Mouse (Mus musculus): ENCODE results near the gene Parn. TPM values are rescaled to one million over a fixed set of nuclear protein-coding genes. Genes with fewer than 3 reads are reported as not detected.

The Parn gene
- polyA plus RNA-seq (2015; fragmentation: Nextera tagmentation; extraction: Ambion mirVana): 29.0 and 29.2 TPM in 2 replicates

DNA sequence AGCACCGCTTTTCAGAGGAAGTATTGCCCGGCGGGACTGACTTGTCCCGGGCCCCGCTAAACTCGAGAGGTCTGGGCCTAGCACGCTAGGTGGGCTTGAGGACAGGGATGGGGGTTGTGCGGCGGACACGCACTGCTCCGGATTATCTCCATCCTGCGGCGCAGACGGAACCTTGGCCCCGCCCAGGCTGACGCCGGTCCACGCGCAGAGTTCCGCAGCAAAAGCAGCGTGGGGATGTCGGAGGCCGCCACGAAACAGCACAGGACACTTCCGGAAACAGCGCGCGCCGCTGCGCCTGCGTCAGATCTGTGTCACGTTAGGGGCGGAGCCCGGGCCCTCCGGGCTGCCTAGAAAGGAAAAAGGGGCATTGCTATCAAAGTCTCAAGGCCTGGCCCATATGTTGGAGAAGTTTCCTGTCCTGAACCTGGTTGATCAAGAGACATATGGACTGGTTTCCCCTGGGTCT is at the start of gene Parn:
Gene Parn (minus strand): TSS at position 293 of the 466 bp plus-strand sequence.
- Histone ChIP-seq H3K36me3 (ENCODE audit: control insufficient read depth, insufficient read depth) (peaks cover 13% of the 10 kb centered on the region), H3K4me2 (ENCODE audit: low read depth, low read length) (peak within 1 kb of the TSS; percentile 91), H3K27ac (ENCODE audit: low read length) (peak within 1 kb of the TSS; percentile 70), H3K4me1 (ENCODE audit: control insufficient read depth, insufficient read depth, low read length) (peaks cover 10% of the 10 kb centered on the region), H3K27me3 (ENCODE audit: control insufficient read depth, insufficient read depth, low read length) (no peaks in the 10 kb centered on the region), H3K9me3 (replicated peaks; ENCODE audit: control insufficient read depth, low read length) (no peaks in the 10 kb centered on the region), H3K4me3 (ENCODE audit: low read length) (peak within 1 kb of the TSS; percentile 83), H3K9ac (ENCODE audit: low read length) (peak within 1 kb of the TSS; percentile 86)
- peak; percentile 82 for ATAC-seq (replicated peaks; ENCODE audit: extremely low read depth, insufficient read depth, low FRiP score)
- under 1% methylated on average over 35 of the region's 35 CpGs for WGBS

DNA sequence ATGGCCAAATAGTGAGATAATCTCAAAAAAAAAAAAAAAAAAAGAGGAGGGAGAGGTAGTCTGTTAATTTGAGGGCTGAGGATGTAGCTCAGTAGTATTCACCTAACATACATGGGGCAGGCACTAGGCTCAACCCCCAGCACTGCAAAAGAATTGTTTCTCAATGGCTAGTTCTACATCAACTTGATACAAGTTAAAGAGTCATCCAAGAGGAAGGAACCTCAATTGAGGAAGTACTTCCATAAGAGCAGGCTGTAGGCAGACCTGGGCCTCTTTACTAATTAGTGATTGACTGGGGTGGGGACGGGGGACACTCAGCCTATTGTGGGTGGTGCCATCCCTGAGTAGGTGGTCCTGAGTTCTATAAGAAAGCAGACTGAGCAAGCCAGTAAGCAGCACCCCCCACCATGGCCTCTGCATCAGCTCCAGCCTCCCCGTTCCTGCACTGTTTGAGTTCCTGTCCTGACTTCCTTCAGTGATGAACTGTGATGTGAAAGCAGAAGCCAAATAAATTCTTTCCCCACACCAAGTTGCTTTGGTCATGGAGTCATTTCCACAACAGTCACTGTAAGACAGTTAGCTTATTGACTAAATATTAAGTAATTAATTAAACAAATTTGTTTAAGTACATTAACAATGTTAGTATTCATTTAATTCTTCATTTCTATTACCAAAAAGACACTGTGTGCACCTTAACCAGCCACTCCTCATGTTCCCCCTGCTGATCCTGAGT is 49.0 kb upstream of the Parn start:
- no peaks in the 10 kb centered on the region for H3K4me1 ChIP-seq (ENCODE audit: control insufficient read depth, insufficient read depth, low read length)
- no peaks in the 10 kb centered on the region for H3K36me3 ChIP-seq (ENCODE audit: control insufficient read depth, insufficient read depth)
- no peak overlapping the region for H3K4me3 ChIP-seq (ENCODE audit: low read length)
- no peak for ATAC-seq (replicated peaks; ENCODE audit: extremely low read depth, insufficient read depth, low FRiP score)
- no peaks in the 10 kb centered on the region for H3K9me3 ChIP-seq (replicated peaks; ENCODE audit: control insufficient read depth, low read length)
- H3K27me3 ChIP-seq (ENCODE audit: control insufficient read depth, insufficient read depth, low read length): no peaks in the 10 kb centered on the region
- H3K27ac ChIP-seq (ENCODE audit: low read length): no peak overlapping the region
- WGBS: 88% methylated on average over 2 of the region's 2 CpGs
- no peak overlapping the region for H3K9ac ChIP-seq (ENCODE audit: low read length)
- H3K4me2 ChIP-seq (ENCODE audit: low read depth, low read length): no peak overlapping the region

DNA sequence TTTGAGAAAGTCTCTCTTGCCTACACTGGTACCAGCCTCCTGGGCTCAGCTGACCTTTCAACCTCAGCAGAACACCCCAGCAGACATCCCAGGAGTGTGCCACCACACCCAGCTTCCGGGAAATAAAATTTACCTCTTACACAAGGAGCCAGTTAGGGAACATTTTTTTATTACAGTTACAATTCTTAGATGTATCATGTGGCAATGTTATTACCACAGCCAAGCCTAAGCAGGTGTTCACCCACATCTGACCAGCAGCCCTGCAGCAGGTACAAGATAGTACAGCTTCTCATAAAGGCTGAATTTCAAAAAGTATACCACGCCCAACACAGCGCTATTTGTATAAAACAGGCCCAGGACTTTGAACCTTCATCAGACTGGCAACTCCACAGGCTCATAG is 46.9 kb upstream of the Parn start:
- no peaks in the 10 kb centered on the region for H3K36me3 ChIP-seq (ENCODE audit: control insufficient read depth, insufficient read depth)
- no peaks in the 10 kb centered on the region for H3K9me3 ChIP-seq (replicated peaks; ENCODE audit: control insufficient read depth, low read length)
- H3K4me3 ChIP-seq (ENCODE audit: low read length): no peak overlapping the region
- 88% methylated on average over 3 of the region's 3 CpGs for WGBS
- H3K27me3 ChIP-seq (ENCODE audit: control insufficient read depth, insufficient read depth, low read length): no peaks in the 10 kb centered on the region
- H3K4me1 ChIP-seq (ENCODE audit: control insufficient read depth, insufficient read depth, low read length): no peaks in the 10 kb centered on the region
- H3K4me2 ChIP-seq (ENCODE audit: low read depth, low read length): no peak overlapping the region
- no peak overlapping the region for H3K27ac ChIP-seq (ENCODE audit: low read length)
- H3K9ac ChIP-seq (ENCODE audit: low read length): no peak overlapping the region
- ATAC-seq (replicated peaks; ENCODE audit: extremely low read depth, insufficient read depth, low FRiP score): no peak

DNA sequence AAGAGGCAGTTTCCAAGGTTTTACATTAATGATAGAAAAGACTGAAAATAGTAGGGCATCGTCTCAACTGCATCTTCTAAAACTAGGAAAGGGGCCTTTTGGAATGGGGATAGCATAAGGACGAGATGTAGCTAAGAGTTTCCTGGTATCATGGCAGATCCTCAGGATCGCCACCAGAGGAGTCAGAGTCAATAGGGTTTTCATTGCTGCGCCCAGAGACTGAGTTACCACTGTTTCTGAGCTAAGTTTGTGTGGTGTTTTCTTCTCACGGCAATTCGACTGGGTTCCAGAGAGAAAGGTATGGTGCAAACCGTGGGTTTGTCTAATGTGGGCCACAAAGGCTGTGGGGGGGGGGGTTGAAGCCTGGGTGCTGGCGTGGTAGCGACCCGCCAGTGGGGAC is 36.7 kb upstream of the Parn start:
- Histone ChIP-seq H3K9me3 (replicated peaks; ENCODE audit: control insufficient read depth, low read length) (no peaks in the 10 kb centered on the region), H3K4me2 (ENCODE audit: low read depth, low read length) (no peak overlapping the region), H3K27ac (ENCODE audit: low read length) (no peak overlapping the region), H3K4me1 (ENCODE audit: control insufficient read depth, insufficient read depth, low read length) (no peaks in the 10 kb centered on the region), H3K36me3 (ENCODE audit: control insufficient read depth, insufficient read depth) (peaks cover 16% of the 10 kb centered on the region), H3K9ac (ENCODE audit: low read length) (no peak overlapping the region), H3K4me3 (ENCODE audit: low read length) (no peak overlapping the region), H3K27me3 (ENCODE audit: control insufficient read depth, insufficient read depth, low read length) (no peaks in the 10 kb centered on the region)
- WGBS: 94% methylated on average over 10 of the region's 10 CpGs
- no peak for ATAC-seq (replicated peaks; ENCODE audit: extremely low read depth, insufficient read depth, low FRiP score)

DNA sequence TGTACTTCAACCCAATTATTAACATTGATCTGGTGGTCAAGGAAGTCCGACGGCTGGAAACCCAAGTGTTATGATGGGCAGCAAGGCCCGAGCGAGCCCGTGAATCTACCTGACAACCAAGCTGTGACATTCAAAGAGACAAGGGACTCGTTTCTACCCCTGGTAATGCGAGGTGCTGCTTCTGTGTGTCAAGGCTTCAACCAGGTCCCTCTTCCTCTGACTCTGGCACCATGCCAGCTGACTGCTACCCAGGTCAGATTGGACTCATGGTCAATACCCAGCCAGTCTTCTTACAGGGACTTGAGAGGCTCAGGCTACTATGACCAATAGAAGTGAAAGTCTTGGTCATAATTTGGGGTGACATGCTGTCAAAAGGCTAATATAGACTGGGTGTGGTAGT is 34.2 kb upstream of the Parn start:
- H3K36me3 ChIP-seq (ENCODE audit: control insufficient read depth, insufficient read depth): peaks cover 36% of the 10 kb centered on the region
- no peak overlapping the region for H3K4me3 ChIP-seq (ENCODE audit: low read length)
- no peak overlapping the region for H3K9ac ChIP-seq (ENCODE audit: low read length)
- no peaks in the 10 kb centered on the region for H3K9me3 ChIP-seq (replicated peaks; ENCODE audit: control insufficient read depth, low read length)
- no peak for ATAC-seq (replicated peaks; ENCODE audit: extremely low read depth, insufficient read depth, low FRiP score)
- 90% methylated on average over 7 of the region's 7 CpGs for WGBS
- no peaks in the 10 kb centered on the region for H3K27me3 ChIP-seq (ENCODE audit: control insufficient read depth, insufficient read depth, low read length)
- H3K4me1 ChIP-seq (ENCODE audit: control insufficient read depth, insufficient read depth, low read length): no peaks in the 10 kb centered on the region
- H3K27ac ChIP-seq (ENCODE audit: low read length): no peak overlapping the region
- no peak overlapping the region for H3K4me2 ChIP-seq (ENCODE audit: low read depth, low read length)

DNA sequence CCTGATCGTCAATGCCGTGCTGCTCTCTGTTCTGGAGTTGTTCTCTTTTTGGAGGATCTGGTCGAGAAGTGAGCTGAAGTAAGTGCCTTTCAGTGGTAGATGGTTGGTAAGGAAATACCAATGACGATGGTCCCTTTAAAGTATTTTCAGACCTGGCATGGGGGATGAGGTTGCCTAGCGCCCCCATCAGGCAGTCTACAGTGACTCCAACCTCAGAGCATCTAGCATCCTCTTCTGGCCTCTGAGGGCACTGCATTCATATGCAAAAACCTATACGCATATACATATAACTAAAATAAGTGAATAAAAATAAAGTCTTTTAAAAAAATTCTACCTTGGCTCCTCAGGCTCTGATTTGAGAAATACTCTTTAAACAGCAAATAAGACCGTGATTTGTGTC is 31.0 kb upstream of the Parn start:
- no peaks in the 10 kb centered on the region for H3K9me3 ChIP-seq (replicated peaks; ENCODE audit: control insufficient read depth, low read length)
- H3K4me2 ChIP-seq (ENCODE audit: low read depth, low read length): no peak overlapping the region
- H3K4me3 ChIP-seq (ENCODE audit: low read length): no peak overlapping the region
- H3K27ac ChIP-seq (ENCODE audit: low read length): no peak overlapping the region
- H3K36me3 ChIP-seq (ENCODE audit: control insufficient read depth, insufficient read depth): peaks cover 46% of the 10 kb centered on the region
- H3K4me1 ChIP-seq (ENCODE audit: control insufficient read depth, insufficient read depth, low read length): no peaks in the 10 kb centered on the region
- 90% methylated on average over 7 of the region's 7 CpGs for WGBS
- no peaks in the 10 kb centered on the region for H3K27me3 ChIP-seq (ENCODE audit: control insufficient read depth, insufficient read depth, low read length)
- no peak overlapping the region for H3K9ac ChIP-seq (ENCODE audit: low read length)
- no peak for ATAC-seq (replicated peaks; ENCODE audit: extremely low read depth, insufficient read depth, low FRiP score)

DNA sequence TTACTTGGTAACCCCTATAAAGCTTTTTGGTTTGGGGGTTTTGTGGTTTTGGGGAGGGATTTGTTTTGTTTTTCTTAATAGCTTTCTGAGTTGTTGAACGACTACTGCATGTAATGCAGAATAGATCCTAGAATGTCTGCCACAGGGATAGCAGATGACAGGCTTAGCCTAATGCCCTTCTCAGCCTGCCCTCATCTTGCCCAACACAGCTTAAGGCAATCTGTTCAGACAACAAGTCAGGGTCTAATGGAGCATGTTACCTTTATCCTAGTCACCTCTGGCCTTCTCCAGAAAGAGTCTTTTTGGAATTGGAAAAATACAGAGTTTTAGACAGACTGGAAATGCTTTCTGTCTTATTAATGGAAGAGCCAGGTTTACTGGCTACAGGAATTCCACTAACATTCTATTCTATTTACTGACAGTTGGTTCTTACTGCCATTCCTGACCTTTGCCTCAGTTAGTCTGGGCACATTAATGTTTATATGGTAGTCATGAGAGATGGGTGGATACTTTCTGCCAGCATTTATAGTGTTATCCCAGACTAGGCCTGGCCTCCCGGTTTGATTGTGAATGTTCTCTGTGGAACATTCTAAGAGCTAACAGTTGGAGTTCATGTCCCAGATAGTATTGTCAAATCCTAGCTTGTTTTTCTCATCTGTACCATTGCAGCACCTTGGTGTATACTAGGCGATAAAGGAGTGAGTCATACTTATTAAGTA is 10.8 kb upstream of the Parn start:
- no peak for ATAC-seq (replicated peaks; ENCODE audit: extremely low read depth, insufficient read depth, low FRiP score)
- 80% methylated on average over 3 of the region's 3 CpGs for WGBS

DNA sequence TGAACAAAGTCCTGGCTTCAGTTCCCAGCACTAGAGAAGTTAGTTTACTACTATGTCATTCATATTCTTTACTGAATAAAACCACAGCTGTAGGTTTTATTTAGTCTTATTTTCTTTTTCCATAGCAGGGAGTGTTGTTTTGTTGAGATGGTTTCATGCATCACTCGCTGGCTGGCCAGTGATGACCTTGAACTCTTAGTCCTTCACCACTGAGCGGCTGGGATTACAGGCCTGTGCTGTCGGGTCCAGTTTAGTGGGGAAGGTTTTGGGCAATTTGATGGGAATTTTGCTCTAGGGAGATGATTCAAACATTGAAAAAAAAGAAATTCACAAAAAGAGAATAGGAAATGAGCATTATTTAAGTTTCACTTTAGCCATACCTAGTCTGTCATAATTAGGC is 6.5 kb upstream of the Parn start:
- ATAC-seq (replicated peaks; ENCODE audit: extremely low read depth, insufficient read depth, low FRiP score): no peak
- Histone ChIP-seq H3K4me2 (ENCODE audit: low read depth, low read length) (no peak overlapping the region), H3K4me1 (ENCODE audit: control insufficient read depth, insufficient read depth, low read length) (peaks cover 9% of the 10 kb centered on the region), H3K36me3 (ENCODE audit: control insufficient read depth, insufficient read depth) (peaks cover 12% of the 10 kb centered on the region), H3K4me3 (ENCODE audit: low read length) (no peak overlapping the region), H3K27ac (ENCODE audit: low read length) (no peak overlapping the region), H3K9ac (ENCODE audit: low read length) (no peak overlapping the region), H3K27me3 (ENCODE audit: control insufficient read depth, insufficient read depth, low read length) (no peaks in the 10 kb centered on the region), H3K9me3 (replicated peaks; ENCODE audit: control insufficient read depth, low read length) (no peaks in the 10 kb centered on the region)
- WGBS: 80% methylated on average over 3 of the region's 3 CpGs

More for the DNA sequence above, 10.8 kb upstream of the Parn start:
- Histone ChIP-seq H3K27me3 (ENCODE audit: control insufficient read depth, insufficient read depth, low read length) (no peaks in the 10 kb centered on the region), H3K4me2 (ENCODE audit: low read depth, low read length) (no peak overlapping the region), H3K4me1 (ENCODE audit: control insufficient read depth, insufficient read depth, low read length) (no peaks in the 10 kb centered on the region), H3K27ac (ENCODE audit: low read length) (no peak overlapping the region), H3K36me3 (ENCODE audit: control insufficient read depth, insufficient read depth) (peaks cover 12% of the 10 kb centered on the region), H3K9me3 (replicated peaks; ENCODE audit: control insufficient read depth, low read length) (no peaks in the 10 kb centered on the region), H3K9ac (ENCODE audit: low read length) (no peak overlapping the region), H3K4me3 (ENCODE audit: low read length) (no peak overlapping the region)

DNA sequence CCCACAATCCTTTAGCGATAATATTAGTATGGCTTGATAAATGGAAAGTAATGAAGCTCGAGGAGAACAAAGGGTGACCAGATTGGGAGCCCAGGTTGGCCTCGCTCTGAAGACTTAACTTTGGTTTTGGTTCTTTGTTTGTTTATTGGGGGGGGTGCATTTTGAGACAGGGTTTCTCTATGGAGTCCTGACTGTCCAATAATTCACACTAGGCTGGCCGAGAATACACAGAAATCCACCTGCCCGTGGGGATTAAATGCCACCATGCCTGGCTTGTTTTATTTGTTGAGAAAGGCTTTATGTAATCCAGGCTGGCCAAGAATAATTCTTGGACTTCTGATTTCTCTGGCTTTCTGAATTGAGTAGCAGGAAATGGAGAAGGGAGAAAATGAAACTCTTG is 5.1 kb upstream of the Parn start:
- H3K9ac ChIP-seq (ENCODE audit: low read length): no peak overlapping the region
- peaks cover 9% of the 10 kb centered on the region for H3K4me1 ChIP-seq (ENCODE audit: control insufficient read depth, insufficient read depth, low read length)
- peak overlapping the region; percentile 72 for H3K4me2 ChIP-seq (ENCODE audit: low read depth, low read length)
- H3K4me3 ChIP-seq (ENCODE audit: low read length): peak overlapping the region; percentile 63
- no peaks in the 10 kb centered on the region for H3K9me3 ChIP-seq (replicated peaks; ENCODE audit: control insufficient read depth, low read length)
- 75% methylated on average over 5 of the region's 5 CpGs for WGBS
- no peak for ATAC-seq (replicated peaks; ENCODE audit: extremely low read depth, insufficient read depth, low FRiP score)
- no peaks in the 10 kb centered on the region for H3K27me3 ChIP-seq (ENCODE audit: control insufficient read depth, insufficient read depth, low read length)
- H3K27ac ChIP-seq (ENCODE audit: low read length): no peak overlapping the region
- peaks cover 12% of the 10 kb centered on the region for H3K36me3 ChIP-seq (ENCODE audit: control insufficient read depth, insufficient read depth)
